Mouse (Mus musculus) adrenal gland, postnatal 14 days (tissue): ENCODE data around the gene Hnrnpa3. TPM values are rescaled to one million over a fixed set of nuclear protein-coding genes. Genes with fewer than 3 reads are reported as not detected.
"Not testable (repeated sequence)": the region's sequence is repeated elsewhere in the genome, so short reads cannot be mapped to it uniquely, and the experiment has no call there.

ENCODE experiments used
- DNase-seq: peaks from one replicate; pipeline ENCODE4 v3.0.0; 2021; ENCODE audit warnings: mixed read lengths
- total RNA-seq: library from RNA; stranded (reverse); gene quantifications from 2 replicates; pipeline ENCODE4 v1.2.3, GENCODE M21; 2021

The Hnrnpa3 gene
- total RNA-seq, 1 experiment from 2014 or later = 509 TPM

DNA sequence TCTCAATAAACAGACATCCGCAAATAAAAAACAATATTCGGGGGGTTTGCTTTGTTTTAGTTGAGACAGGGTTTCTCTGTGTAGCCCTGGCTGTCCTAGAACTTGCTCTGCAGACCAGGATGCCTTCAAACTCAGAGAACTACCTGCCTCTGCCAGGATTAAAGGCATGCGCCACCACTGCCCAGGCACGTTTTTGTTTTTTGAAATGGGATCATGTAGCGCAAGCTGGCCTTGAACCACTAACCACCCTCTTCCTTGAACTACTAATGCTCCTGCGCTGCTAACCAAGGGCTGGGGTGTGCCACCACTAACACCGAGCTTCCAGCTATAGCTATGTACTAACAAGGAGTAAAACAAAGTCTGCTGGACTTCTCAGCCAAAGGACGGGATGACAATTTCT lies 20.9 kb downstream of the Hnrnpa3 start:
- no peak for DNase-seq

DNA sequence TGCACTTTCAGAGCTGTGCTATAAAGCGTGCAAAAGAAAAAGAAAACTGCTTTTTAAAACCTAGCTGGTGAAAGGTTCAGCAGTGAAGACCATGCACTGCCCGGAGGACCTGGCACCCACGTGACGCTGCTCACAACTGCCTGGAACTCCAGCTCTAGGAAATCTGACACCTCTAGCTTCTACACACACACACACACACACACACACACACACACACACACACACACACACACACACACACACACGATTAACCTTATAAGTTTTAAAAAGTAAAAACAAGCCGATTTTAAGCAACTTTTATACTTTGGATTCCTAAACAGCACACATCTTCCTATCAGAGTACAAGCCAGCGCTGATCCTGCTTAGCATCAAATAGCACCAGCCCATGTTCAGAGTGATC lies 22.4 kb downstream of the Hnrnpa3 start:
- no peak for DNase-seq

DNA sequence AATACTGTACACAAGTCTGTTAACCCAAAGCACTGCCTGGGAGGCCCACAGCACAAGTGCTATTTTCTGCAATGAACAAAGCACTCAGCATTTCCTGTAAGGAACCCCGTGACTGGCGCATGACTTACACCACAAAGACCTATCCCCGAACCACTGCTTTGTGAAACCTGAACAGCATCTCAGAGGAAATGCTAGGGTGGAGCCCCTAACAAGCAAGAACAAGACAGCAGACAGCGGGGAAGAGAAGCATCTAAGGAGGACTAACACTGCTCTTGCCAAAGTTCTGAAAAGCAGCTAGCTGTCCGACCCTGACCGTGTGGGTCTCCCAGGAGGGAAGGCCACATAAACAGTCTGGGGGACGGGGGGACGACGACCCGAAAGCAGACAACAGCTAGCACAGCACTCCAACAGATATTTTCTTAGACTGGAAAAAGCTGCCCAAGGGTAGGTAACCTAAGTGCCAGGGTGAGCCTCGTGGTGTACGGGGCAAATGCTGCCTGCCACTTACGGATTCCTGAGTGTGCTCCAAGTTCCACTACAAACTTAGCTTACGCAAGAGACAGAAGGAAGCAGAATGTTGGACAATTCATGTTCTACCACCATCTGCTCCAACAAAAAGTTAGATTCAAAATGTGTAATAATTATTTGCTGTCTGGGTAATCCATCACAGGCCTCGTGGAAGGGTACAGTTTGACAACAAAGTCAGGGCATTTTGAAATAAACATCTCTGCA lies 24.1 kb downstream of the Hnrnpa3 start:
- peak; percentile 63 for DNase-seq

GRCm38 (mm10) chr2:75684526-75684925 lies 25.5 kb downstream of the Hnrnpa3 start:
- no peak for DNase-seq

DNA sequence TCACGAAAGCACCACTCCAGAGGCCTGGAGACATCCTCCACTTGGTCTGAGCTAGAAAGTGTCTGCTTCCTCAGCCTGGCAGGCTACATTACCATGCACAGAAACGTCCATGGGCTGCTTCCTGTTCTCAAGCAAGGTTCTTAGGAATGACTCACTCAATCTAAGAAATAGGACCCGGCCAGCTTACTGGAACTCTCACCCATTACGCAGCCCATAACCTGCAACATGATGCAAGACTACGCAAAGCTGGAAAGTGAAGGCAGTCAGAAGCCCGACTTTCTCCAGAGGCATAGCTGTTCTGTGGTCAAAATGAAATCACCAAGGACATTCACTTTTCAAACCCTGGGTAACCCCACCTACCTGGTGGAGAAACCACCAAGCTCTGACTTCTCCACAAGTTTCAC lies 26.4 kb downstream of the Hnrnpa3 start:
- DNase-seq = peak; percentile 43

DNA sequence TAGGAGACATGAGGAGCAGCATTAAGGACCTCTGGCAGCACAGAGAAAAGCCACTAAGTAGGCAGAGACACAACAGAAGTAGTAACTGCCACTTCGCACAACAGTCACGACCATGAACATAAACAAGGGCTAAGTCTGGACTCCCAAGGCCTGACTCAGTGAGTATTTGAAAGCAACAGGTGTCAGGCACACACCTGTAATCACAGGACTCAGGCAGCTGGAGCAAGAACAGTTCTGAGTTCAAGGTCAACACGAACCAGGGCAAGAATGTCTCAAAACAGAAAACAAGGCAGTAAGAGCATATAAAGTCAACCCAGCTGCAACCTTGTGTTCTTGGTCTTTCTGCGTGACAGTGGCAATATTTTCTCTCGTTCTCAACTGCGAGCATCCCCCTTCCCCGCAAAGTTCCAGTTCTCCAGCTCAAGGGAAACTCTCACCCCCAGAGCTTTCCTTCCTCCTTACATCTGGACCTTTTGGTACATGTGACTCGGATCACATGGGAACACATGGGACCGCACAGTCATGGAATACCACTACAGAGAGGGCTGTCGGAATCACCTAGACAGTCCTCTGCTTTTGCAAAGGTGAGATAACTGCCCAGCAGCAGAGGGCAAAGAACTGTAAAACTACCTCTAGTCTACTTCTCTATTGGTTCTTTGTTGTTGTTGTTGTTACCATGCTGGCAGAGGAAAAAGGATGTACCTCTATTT lies 28.1 kb downstream of the Hnrnpa3 start:
- no peak for DNase-seq

- DNase-seq = no peak
These were observed 29.8 kb downstream of the Hnrnpa3 start for GRCm38 (mm10) chr2:75688901-75689300.

DNA sequence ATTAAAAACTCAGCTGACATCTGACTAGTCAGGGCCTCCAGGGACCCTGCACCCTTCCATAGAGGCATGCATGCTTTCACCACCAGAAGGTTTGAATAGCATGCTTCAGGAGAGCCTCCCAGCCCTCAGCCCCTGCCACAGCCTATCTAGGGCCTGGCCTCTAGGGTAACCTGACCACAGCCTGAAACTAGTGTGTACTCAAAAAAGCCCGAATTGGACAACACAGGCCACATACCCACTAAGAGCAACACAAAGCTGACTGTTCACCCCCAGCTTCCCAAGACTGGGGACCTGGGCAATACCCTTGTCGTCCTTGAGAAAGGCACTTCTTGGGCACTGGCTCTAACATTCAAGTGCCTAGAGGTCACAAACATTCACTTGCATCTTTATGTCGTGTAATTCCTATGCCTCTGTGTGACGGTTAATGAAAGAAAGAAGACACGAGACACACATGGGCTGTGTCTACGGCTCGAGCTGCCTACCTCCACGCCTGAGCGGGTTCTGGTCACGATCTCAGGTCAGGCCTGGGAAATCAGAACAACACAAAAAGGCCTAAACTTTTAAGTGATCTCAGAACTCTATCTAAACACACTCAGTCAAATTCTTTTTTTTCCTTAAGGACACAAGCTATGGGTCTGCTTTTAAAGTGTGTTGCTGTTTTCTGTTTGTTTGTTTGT lies 30.6 kb downstream of the Hnrnpa3 start:
- DNase-seq = no peak

DNA sequence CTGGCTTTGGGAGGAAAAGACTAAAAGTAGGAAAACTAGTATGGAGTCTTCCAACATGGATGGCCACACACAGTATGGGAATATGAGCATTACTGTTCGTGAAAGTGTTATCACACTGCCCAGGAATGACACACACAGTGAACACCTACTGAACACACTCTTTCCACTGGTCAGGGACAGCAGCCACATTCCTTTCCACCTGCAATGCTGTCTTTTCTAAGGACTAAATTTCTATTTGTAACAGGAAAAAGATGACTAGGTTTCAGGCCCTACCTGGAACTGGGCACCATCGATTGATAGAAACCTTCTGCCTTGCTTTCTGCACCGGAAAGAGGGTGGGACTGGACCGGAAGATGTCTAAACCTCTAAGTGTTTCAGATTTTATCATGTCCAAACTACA lies 31.6 kb downstream of the Hnrnpa3 start:
- DNase-seq = no peak

- no peak for DNase-seq
These were observed 32.3 kb downstream of the Hnrnpa3 start for GRCm38 (mm10) chr2:75691316-75691715.

- DNase-seq = no peak
These were observed 33.3 kb downstream of the Hnrnpa3 start for GRCm38 (mm10) chr2:75692369-75692768.

GRCm38 (mm10) chr2:75694926-75695325 lies 35.9 kb downstream of the Hnrnpa3 start:
- DNase-seq = not testable (repeated sequence)

- DNase-seq = no peak
These were observed 36.8 kb downstream of the Hnrnpa3 start for GRCm38 (mm10) chr2:75695676-75696350.

DNA sequence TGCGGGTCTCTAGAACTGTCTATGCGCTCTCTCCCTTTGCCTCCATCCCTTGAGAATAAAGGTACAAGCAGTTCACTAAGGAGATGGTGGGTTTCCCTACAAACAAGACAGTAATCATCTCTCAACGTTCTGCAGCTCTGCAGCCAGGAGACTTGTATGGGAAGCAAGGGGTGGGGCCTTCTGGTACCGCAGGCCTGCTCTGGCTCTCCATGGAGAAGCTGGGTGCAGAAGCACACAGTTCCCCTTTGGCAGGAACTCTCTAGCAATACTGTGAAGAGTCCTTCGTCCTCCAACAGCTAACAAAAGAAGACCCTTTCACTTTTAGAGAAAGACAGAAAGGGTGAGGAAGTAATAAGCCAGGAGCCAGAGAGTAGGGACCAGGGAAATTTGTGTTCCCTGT lies 37.3 kb downstream of the Hnrnpa3 start:
- peak; percentile 53 for DNase-seq

DNA sequence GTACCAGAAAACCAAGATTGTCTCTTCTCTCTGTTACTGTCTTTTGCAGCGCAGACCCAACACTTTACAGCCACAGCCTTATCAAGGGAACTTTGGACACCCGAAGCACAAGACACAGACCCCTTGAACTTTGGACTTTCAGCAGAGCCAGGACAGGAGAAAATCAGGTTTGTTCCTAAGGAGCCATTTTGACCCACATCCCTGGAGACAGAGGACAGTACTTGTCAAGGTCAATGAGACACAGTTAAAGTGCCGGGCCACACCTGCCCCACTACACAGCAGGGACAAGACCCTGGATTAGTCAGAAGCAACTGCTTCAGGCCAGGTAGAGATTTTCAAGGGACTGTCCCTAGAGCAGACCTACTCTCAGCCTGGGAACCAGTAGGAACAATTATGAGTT lies 38.2 kb downstream of the Hnrnpa3 start:
- DNase-seq = no peak

GRCm38 (mm10) chr2:75698007-75698406 lies 38.9 kb downstream of the Hnrnpa3 start:
- no peak for DNase-seq

DNA sequence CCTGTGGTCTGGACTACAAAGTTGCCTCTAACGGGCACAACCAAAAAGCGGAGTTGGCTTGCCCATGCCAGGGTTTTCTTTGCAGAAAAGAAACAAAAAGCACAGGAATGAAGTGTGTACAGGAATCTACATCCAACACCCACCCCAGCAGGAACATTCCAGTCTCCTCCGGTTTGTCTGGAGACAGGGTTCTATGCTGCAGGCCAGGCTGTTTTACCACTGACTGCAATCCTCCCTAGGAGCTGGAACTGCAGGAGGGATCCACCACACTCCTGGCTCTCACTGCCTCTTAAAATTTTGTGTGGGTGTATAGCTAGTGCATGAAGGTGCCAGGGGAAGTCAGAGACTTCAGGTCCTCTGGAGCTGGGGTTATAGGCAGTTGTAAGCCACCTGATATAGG lies 39.8 kb downstream of the Hnrnpa3 start:
- no peak for DNase-seq

DNA sequence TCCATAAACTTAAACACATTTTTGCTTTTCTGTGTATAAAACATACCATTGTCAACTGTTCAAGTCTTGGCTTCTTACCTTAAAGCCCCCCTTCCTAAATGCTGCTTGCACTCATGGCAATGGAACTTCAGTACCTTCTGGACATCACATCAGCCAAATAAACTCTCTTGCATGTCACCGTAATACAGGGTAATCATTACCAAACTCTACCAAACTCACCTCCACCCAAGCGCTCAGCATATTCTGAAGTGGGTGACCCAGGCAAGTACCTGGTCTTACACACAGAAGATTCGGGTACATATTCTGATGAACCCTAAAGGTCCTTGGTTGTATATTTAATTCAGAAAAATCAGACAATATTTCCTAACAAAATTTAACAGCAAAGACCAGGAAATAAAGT lies 41.5 kb downstream of the Hnrnpa3 start:
- DNase-seq = no peak

DNA sequence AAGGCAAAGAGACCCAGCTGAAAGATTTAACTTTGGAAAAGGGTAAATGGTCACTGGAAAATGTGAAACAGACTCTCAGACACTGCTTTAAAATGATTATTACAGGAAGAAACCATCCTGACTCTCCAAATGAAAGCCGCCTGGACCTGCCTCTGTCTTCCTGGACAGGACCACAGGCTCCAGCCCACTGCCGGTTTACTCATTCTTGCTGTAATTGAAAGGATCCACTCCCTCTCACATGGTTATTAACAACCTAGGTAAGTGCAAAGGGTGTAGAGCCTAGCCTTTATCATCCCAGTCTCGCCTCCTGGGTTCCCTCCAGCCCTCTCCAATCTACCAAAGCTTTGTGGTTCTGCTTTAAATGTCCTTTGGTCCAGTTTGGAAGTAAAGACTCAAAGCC lies 42.1 kb downstream of the Hnrnpa3 start:
- DNase-seq = no peak

DNA sequence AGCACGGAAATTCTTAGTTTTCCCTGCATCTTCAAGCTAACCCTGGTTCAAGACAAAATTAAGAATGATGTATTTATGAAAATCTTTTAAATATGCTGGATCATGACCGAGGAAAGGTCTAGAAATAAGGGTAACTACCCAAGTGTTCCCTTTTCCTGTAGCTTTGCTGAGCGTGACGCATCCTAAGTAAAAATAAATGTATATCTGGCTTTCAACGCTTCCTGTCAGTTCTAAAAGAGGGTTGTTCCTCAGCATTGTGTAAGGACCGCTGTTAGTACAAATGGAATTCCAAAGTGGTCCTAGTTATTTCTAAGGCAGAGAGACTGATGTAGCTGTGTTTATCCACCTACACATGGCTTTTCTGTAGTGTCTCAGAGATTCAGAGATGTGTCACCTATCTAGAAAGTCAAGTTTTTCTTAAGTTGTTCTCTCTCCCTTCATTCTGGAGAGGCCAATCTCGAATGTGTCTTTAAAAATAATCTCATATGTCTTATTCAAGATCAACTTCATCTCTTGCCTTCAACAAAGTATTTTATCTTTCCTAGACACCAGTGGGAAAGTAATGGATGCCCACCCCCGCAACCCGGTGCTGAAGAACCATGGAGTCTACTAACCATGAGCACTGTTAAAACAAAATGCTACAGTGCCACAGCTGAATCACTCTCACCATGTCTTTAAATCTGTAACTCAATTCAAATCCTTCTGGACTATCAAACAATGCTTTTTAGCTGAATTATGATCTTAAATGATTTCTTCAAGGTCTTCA lies 42.9 kb downstream of the Hnrnpa3 start:
- no peak for DNase-seq

DNA sequence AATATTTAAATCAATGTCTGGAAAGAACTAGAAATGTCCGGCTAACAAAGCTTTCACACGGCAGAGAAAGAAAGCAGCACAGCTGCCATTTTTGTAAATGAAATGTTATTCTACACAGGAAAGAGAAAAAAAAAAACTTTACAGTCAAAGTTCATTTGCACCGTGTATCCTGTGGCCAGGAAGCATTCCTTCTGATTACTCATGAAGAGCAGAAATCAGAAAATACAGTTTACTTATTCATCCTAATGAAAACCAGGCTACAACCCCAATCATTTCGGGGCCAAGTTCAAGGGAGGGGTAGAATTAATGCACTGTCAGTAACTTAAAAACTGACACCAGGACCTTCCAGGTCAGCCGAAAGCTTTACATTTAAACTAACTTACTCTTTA lies 43.5 kb downstream of the Hnrnpa3 start:
- no peak for DNase-seq
